Mouse (Mus musculus) brain, adult 2 months (tissue): Measurements from ENCODE around the gene Cdc37l1.
"Not testable (repeated sequence)": the region's sequence is repeated elsewhere in the genome, so short reads cannot be mapped to it uniquely, and the experiment has no call there.

Experiments used
- DNase-seq: peaks from one replicate; pipeline ENCODE4 v3.0.0; 2011; ENCODE audit warnings: low read depth, low spot score

Gene Cdc37l1

DNA sequence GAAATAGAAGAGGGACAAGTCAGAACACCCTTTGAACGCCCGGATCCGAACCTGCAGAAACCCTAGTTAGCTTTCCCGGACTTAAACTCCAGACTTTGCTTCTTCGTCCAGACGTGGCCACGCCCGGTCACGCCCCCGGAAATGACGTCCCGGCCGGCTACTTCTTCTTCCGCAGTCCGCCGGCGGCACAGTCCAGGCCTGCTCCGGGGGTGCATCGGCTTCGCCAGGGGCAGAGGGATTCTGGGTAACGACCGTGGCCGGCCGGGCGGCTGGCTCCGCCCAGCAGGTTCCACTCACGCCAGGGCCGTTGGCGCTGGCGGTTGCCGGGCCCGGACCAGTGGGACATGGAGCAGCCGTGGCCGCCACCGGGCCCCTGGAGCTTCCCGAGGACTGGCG is at the start of gene Cdc37l1:
Gene Cdc37l1, plus strand, starts transcription at position 159 of the 396 bp plus-strand sequence.
- peak; percentile 98 for DNase-seq

DNA sequence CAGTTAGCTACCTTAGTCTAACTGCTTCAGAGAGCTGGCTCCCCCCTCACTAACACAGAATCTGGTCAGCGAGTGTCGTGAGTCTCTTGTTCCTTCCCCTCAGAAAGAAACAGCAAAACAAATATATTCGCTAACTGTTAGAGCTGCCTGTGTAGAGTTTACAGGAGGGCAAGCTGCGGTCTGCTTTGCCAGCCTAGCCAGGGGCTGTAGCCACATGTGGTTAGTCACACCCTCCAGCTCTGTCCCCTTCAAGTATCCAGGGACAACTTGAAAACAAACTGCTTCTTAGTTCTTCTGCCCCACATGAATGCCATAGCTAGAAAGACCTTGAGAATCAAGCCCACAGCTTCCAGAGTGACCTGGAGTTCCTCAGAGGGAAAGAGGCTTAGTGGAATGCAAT is 48.9 kb upstream of the Cdc37l1 start:
- no peak for DNase-seq

DNA sequence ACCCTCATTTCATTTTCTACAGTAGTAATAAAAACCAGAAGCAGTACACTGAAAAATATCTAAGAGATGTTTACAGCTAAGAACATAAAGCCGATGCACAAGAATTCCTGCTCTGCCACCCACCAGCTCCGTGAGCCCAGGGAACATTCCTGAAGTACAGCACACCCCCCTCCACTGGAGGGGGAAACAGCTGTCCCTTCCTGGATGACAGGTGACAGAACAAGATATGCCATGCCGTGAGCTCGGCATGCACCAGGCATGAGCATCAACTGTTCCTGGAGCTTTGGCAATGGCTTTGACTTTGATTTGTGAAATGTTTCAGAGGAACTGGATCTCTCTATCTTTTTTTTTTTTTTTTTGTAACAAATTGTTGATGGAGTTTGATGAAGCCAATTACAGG is 43.4 kb upstream of the Cdc37l1 start:
- peak; percentile 60 for DNase-seq

DNA sequence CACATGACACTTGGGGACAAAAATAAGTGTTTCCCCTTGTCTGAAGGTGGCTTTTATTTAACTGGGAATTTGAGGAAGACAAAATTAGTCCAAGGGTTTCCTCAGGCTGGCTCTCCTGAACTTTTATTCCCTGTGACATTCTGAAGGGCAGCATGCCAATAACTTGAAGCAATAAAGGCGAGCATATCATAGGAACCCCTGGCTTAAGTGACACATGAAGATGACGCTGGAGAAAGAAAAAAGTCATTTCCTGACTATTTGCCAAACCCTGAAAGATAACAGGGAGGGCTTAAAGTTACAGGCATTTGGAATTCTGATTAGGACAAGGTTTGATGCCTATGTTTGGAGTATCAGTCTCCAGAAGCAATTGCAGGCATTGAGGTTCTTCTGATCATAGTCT is 42.8 kb upstream of the Cdc37l1 start:
- no peak for DNase-seq

DNA sequence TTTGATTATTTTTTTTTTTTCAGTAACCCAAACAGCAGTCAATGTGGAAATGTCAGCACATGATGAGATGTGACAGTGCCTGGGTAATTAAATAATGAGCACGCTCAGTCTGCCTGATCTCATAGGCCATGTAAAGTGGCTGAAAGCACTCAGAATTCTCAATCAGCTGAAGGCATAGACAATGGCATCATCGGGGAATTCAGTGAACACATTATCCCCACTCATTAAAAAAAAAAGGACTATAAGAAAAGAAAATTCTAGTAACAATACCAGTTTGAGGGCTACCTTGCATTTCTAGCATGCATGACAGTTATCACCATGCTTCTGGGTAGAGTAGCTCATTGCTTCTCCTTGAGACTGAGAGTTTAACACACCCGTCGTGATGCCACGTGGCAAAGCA is 38.9 kb upstream of the Cdc37l1 start:
- DNase-seq = no peak

DNA sequence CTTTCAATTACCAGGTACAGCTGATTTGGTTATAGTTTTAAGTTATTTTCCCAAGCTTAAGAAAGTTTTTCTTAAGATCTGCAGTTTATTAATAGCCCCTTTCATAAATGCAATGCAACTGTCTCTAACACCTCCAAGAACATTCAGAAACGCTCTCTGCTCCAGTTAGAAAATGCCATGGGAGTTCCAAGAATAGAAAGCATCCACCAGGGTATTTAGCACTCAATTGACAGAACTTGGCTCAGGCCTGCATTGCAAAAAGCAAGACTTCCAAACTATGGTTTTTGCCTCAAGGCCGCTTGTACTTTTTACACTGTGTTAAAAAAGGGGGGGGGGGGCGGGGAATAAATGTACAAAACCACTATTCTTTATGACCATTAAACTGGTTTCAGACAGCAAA is 27.0 kb upstream of the Cdc37l1 start:
- peak; percentile 91 for DNase-seq

DNA sequence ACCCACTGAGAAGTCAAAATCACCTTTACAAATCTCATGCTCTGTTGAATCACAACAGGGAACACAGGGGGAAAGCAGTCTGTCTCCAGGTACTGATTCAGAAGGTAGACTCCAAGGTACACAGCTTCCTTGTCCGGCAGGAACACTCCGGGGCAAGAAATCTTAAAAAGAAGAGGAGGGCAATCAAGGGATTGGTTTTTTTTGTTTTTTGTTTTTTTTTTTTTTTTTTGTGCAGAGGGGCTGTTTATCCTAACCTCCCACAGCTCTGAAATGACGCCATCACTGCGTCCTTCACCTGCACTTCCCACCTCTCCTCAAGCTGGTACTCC is 26.7 kb upstream of the Cdc37l1 start:
- no peak for DNase-seq

DNA sequence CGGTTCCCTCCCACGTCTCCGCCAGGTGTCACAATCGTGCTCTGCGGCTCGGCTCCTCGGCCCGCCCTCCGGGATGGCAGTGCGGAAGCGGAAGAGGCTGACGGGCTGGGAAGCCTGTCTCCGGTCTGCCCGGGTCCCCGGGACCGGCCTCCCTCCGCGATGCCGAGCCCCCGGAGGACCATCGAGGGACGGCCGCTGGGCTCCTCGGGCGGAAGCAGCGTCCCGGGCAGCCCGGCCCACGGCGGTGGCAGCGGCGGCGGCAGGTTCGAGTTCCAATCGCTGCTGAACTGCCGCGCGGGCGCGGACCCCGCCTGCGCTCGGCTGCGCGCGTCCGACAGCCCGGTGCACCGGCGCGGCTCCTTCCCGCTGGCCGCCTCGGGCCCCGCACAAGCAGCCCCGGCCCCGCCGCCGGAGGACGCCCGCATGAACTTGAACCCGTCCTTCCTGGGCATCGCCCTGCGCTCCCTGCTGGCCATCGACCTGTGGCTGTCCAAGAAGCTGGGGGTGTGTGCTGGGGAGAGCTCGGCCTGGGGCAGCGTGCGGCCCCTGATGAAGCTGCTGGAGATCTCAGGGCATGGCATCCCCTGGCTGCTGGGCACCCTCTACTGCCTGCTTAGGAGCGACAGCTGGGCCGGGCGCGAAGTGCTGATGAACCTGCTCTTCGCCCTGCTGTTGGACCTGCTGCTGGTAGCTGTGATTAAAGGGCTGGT is 26.2 kb upstream of the Cdc37l1 start, which contains the start of gene Plpp6:
Gene Plpp6, plus strand, starts transcription at position 112 of the 710 bp plus-strand sequence.
- peak; percentile 96 for DNase-seq

DNA sequence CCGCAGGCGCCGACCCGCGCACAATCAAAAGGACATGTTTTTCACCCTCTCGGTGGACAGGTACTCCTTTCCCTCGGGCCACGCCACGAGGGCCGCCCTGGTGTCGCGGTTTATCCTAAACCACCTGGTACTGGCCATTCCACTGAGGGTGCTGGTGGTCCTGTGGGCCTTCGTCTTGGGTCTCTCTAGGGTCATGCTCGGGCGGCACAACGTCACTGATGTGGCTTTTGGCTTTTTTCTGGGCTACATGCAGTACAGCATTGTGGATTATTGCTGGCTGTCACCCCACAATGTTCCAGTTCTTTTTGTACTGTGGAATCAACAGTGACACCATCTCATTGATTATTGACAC is 25.6 kb upstream of the Cdc37l1 start:
- DNase-seq = no peak

DNA sequence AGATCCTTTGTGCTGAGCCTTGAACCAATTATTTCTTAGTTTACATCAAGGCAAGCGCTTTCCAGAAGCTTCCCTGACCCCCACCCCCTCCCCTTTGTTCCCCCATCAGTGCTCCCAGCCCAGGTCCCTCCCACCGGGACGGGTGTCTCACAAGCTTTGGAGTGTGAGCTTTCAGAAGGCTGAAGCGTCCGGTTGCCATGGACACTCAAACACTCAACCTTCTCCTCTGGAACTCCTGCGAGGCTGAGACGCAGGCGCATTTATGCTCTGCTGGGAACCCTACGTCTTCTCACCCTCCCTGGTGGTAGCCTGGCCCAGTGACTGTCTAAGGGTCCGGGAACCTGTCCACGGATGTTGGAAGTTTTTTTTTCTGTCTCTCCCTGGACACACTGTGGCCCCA is 22.5 kb upstream of the Cdc37l1 start, which contains the start of gene 4430402I18Rik:
Gene 4430402I18Rik, minus strand, starts transcription at position 149 of the 400 bp plus-strand sequence.
- peak; percentile 80 for DNase-seq

DNA sequence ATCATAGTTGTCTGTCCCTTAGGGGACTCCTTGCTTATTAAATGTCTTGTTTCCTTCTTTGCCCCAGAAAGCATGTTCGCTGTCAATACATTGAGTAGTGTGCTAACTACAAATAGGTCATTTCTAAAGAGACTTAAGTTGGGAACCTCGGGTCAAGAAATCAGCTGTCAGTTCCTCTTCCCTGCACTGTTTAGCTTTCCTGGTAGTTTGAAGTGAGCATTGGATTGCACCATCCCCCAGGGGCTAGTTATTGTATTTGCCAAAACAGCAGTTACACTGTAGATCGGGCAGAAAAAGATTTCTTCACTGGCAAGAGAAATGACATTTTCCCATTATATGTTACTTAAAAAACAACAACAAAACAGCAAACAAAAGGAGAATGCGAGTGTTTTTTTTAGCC is 22.0 kb upstream of the Cdc37l1 start:
- no peak for DNase-seq

DNA sequence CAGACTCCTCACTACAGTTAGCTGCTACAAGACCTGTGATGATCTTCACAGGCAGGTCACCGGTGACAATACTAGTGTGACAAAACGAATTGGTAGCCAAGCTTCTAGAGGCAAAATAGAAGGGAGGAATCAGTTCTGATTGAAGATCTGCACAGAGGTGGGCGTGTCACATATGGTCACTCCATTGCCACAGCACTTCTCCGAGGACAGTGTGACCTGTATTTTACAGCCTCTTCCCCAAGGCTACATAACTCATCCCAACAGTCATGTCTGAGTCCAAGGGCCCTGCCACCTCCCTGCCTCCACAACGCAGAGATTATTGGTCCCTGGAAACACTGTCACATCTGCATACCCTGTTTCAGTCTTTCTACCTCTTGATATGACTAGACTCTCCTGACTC is 20.9 kb upstream of the Cdc37l1 start:
- no peak for DNase-seq

DNA sequence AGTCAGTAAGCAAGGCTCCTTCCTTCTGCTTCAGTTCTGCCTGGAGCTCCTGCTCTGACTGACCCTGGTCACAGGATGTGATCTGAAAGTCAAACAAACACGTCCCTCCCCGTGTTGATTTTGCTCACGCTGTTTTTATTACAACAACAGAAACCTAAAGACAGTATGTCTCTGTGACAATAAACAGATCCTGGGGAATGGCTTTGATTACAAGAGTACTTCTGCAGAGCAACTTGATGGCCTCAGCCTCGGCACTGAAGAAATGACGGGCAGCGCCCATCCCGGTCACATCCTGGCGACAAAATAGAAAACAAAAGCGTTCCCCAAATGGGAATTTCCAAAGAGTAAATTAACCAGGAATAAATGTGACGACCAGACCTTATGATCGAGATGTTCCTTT is 19.9 kb upstream of the Cdc37l1 start:
- DNase-seq = no peak

DNA sequence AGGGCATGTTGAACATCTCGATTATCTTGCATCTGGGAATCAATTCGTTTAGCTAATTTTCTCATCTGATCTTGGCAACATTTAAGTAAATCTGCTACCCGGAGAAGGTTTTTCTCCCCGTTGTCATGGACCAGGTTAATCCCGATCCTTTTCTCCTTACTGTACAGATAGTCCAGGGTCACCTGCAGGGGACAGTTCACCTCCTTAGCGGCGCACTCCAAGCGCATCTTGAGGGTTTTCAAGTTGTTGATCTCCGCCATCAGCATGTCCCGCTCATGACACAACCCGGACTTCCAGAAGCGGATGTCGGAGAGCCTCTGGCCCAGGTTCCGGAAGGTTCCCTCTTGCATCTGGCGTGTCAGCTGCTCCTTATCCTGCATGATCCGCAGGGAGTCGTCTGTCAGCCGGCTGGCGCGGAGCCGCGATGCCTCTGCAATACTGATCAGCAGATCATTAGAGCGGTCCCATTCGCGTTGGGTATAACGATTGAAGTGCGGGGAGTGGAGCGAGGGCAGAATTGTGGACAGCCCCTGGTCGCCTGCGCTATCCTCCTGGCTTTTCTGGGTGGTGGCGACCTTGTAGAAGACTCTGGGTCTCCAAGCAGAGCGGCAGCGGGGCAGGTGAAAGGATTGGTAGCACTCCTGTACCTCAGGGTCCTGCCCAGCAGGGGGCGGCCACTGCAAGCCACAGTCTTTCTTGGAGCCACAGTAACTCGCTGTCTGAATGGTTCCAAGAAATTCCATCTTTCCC is 15.1 kb upstream of the Cdc37l1 start:
- peak; percentile 84 for DNase-seq

DNA sequence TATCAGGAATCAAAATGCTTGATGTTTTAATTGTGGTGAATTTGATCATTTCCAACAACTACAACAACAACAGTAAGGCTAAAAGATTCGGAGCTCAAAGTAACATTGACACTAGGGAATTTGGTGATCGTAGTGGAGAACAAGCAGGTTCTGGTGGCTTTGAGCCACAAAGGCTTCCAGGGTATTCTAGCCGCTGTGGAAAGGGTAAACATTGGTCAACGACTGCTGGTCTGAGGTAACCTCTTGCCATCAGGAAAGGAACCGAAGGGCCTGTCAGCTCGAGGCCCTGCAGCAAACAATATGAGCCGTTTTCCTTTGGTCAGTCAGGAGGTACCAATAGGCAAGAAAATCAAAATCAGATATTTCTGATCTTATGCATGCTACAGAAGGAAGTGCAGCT is 7.5 kb upstream of the Cdc37l1 start:
- DNase-seq = no peak

DNA sequence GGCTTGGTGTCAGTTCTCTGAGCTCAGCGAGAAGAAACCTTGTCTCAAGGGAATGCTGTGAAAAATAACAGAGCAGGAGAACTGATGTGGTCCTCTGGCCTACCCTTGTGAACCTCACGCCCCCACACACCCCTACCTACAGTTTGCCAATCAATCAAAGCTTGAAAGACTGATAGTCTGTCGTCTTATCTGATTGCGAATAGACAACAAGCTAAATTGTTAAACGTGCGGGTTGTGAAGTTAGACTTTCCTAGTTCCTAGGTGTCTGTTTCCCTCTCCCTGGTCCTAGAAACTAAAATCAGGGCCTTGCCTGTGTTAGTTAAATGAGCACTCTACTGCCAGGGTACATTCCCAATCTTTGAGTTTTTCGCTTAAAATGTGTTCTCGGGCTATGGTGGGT is 637 bp upstream of the Cdc37l1 start:
- DNase-seq = no peak

DNA sequence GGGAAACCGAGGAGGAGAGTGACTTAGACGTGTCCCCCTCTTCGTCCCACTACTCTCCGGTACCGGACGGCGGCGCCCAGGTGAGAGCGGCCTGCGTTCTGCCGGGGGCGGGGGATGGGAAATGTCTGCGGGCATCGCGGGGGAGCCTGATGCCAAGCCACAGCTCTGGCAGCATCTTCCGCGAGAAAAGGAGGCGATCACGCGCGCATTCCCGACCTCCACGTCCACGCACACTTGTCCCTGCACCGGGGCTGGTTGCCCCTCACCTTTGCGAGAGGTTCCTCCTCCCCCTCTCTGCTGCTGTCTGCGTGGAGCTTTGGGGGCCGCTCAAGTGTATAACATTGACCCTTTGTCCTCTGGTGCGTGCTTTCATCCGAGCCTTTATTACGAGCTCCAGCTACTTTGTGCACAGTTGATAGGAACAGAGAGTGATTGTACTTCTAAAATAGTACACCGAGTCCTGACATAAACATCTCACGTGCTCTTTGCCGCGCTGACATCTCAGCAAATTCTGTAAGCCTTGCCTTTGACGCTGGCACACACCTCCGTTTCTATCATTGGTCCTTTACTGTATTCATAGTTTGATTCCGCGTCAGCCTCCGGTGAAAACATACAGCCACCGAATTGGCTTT is 554 bp downstream of the Cdc37l1 start:
- DNase-seq = peak; percentile 69

DNA sequence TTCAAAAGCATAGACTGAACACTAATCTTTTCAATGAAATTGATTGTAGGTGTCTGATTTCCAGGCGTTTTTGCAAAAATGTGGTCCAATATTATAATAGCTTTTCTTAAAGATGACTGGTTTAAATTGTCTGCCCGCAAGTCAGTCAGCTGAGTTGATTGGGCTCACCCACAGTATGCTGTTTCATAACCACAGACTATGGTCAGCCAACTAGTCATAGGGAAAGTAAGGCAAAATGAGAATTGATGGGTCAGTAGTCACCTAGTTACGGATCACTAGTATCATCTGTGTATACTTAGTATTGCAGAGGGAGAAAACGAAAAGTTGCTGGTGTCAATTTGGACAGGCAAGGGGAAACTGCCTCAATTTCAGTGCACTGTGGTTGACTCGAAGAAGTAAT is 1.2 kb downstream of the Cdc37l1 start:
- DNase-seq = no peak

DNA sequence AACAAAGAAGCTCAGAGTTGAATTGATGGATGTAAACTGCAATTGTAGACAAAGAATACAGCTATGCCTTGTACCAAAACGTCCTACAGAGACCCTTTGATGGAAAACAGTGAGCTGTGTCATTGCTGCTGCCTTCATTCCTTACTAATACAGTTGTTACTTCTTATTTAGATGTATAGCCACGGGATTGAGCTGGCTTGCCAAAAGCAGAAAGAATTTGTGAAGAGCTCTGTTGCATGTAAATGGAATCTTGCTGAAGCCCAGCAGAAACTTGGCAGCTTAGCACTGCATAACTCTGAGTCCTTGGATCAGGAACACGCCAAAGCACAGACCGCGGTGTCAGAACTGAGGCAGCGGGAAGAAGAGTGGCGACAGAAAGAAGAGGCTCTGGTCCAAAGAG is 4.7 kb downstream of the Cdc37l1 start:
- peak; percentile 87 for DNase-seq

DNA sequence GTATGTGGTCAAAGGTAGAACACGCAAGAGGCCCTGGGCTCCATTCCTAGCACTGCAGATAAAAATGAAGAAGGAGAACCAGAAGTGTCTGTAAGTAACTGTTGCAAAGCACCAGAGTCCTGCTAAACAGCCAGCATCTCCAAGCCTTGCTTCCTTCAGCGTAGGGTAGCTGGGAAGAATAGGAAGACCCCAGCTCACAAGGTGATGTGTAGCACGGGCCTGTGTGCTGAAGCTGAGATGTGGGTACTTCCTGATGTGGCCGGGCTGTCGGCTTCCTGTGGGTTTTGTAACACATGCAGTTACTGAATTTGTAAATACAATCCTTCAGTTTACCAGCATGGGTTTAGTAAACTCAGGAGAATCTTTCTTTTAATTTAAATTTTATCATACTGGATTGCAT is 5.2 kb downstream of the Cdc37l1 start:
- no peak for DNase-seq

DNA sequence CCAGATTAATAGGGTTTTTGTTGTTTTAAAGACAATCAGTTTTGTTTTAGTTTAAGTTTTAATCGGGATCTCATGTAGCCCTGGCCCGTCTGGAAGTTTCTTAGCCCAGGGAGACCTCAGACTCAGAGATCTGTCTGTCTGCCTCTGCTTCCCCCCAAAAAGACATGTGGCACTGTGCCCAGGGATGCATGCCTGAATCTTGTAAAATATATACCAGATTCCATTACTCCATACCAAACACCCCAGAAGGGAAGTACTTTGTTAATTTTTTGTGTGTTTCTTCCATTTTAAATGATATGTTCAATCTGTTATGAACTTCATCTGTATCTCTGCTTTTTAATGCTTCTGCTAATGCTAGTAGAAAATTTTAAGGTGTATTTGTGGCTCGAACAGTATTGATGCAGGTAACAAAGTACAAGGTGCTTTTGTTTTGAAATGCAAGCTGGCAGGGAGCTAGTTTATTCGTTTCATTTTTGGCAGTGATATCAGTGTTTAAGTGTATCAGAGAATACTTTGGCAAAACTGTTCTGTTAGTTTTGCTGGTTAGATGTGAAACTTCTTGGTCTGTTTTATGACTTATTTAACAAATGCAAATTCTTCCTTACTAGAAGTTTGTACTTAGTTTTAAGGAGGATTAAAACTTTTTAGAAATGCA is 8.0 kb downstream of the Cdc37l1 start:
- DNase-seq = no peak

DNA sequence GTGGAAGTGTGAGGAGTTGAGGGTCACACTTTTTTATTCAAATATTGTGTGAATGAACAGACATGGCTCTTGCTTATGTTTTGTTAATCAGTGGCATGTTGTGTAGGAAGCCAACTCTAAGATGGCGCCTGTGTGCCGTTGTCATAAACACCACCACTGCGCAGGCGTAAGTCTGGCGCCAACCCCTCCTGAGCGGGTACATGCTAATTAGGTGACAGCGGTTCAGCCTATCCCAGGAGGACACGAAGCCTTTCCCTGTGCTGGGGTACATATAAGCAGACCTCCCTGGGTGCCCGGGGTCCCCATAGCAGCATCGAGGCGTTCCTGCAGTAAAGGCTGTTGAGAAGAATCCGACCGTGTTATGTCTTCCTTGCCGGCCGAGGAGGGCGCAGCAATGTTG is 10.2 kb downstream of the Cdc37l1 start:
- not testable (repeated sequence) for DNase-seq
